Mouse (Mus musculus): ENCODE measurements around the gene Mpeg1. TPM values are rescaled to one million over a fixed set of nuclear protein-coding genes. Genes with fewer than 3 reads are reported as not detected.

The Mpeg1 gene
- polyA plus RNA-seq, 1 experiment: 0.01 TPM

- no peaks in the 10 kb centered on the region for H3K79me2 ChIP-seq (ENCODE audit: control insufficient read depth, insufficient read depth)
- no peak overlapping the region for H3ac ChIP-seq (ENCODE audit: control insufficient read depth, insufficient read length, low read depth)
- no peaks in the 10 kb centered on the region for H3K79me3 ChIP-seq (ENCODE audit: low read depth)
- no peak for TF ChIP-seq FOSL1 (IDR thresholded peaks at IDR 0.05; ENCODE audit: insufficient read depth, low read length, poor library complexity, severe bottlenecking)
- TF ChIP-seq MAX (IDR thresholded peaks at IDR 0.05): no peak
- TF ChIP-seq MYOG (IDR thresholded peaks at IDR 0.05; ENCODE audit: control insufficient read depth, extremely low read depth, insufficient read length): no peak
- TF ChIP-seq MYOD1 (IDR thresholded peaks at IDR 0.05; ENCODE audit: control insufficient read depth, insufficient read length, low read depth): no peak
- TF ChIP-seq CTCF (IDR thresholded peaks at IDR 0.05; ENCODE audit: control insufficient read depth, insufficient read depth, insufficient read length): no peak
- no peak for TF ChIP-seq USF1 (IDR thresholded peaks at IDR 0.05; ENCODE audit: low read depth)
- no peak for TF ChIP-seq CEBPB (IDR thresholded peaks at IDR 0.05; ENCODE audit: low read depth)
- H3K4me3 ChIP-seq (ENCODE audit: insufficient read depth, poor library complexity, severe bottlenecking): no peak overlapping the region
- H3K27me3 ChIP-seq (ENCODE audit: control insufficient read depth, insufficient read depth, insufficient read length): no peaks in the 10 kb centered on the region
- H3K36me3 ChIP-seq (ENCODE audit: control insufficient read depth, insufficient read depth): no peaks in the 10 kb centered on the region
Observed at GRCm38 (mm10) chr19:12514621-12515020, 54.0 kb downstream of the Mpeg1 start.

Other genes with a start within 250 kb of the Mpeg1 start
- not detected for gene Olfr1432, start 228.2 kb upstream of the Mpeg1 start, polyA plus RNA-seq (2012; fragmentation: generic; extraction: Trizol)
- gene Olfr262, start 219.1 kb upstream of the Mpeg1 start, polyA plus RNA-seq (2012; fragmentation: generic; extraction: Trizol): not detected
- gene Olfr235, start 199.7 kb upstream of the Mpeg1 start, polyA plus RNA-seq (2012; fragmentation: generic; extraction: Trizol): not detected
- not detected for gene Olfr1434, start 180.9 kb upstream of the Mpeg1 start, polyA plus RNA-seq (2012; fragmentation: generic; extraction: Trizol)
- not detected for gene Olfr1436, start 161.6 kb upstream of the Mpeg1 start, polyA plus RNA-seq (2012; fragmentation: generic; extraction: Trizol)
- gene Olfr1437, start 135.7 kb upstream of the Mpeg1 start, polyA plus RNA-seq (2012; fragmentation: generic; extraction: Trizol): not detected
- not detected for gene Olfr1438-ps1, start 124.9 kb upstream of the Mpeg1 start, polyA plus RNA-seq (2012; fragmentation: generic; extraction: Trizol)
- gene Olfr1440, start 73.5 kb upstream of the Mpeg1 start, polyA plus RNA-seq (2012; fragmentation: generic; extraction: Trizol): not detected
- not detected for gene Olfr1441, start 43.3 kb upstream of the Mpeg1 start, polyA plus RNA-seq (2012; fragmentation: generic; extraction: Trizol)
- not detected for gene Pfpl, start 32.9 kb upstream of the Mpeg1 start, polyA plus RNA-seq (2012; fragmentation: generic; extraction: Trizol)
- 5.0 TPM for gene Dtx4, start 40.7 kb downstream of the Mpeg1 start, polyA plus RNA-seq (2012; fragmentation: generic; extraction: Trizol)
- 17.4 TPM for gene Fam111a, start 85.0 kb downstream of the Mpeg1 start, polyA plus RNA-seq (2012; fragmentation: generic; extraction: Trizol)
- gene Gm4952, start 139.2 kb downstream of the Mpeg1 start, polyA plus RNA-seq (2012; fragmentation: generic; extraction: Trizol): not detected
- 0.08 TPM for gene Glyat, start 172.5 kb downstream of the Mpeg1 start, polyA plus RNA-seq (2012; fragmentation: generic; extraction: Trizol)
- not detected for gene Olfr1442, start 209.7 kb downstream of the Mpeg1 start, polyA plus RNA-seq (2012; fragmentation: generic; extraction: Trizol)
- not detected for gene Olfr1443, start 217.3 kb downstream of the Mpeg1 start, polyA plus RNA-seq (2012; fragmentation: generic; extraction: Trizol)
- not detected for gene Keg1, start 235.0 kb downstream of the Mpeg1 start, polyA plus RNA-seq (2012; fragmentation: generic; extraction: Trizol)